Mouse (Mus musculus) embryo, embryonic 10.5 days (tissue): ENCODE data around the gene Alkbh2.

Experiments
- DNase-seq: peaks from one replicate; pipeline ENCODE4 v3.0.0-alpha.2; 2015; ENCODE audit warnings: low spot score

The Alkbh2 gene

GRCm38 (mm10) chr5:114100390-114101099, 27.5 kb downstream of the Alkbh2 start:
- peak; percentile 6 for DNase-seq

- DNase-seq, result peak; percentile 94
These were observed 28.2 kb downstream of the Alkbh2 start for GRCm38 (mm10) chr5:114099709-114100389.

- DNase-seq, result peak; percentile 86
These were observed 36.8 kb downstream of the Alkbh2 start, which contains the start of gene Svop for GRCm38 (mm10) chr5:114091057-114091807. Gene Svop (minus strand): TSS chr5:114091570.

GRCm38 (mm10) chr5:114090421-114091013, 37.5 kb downstream of the Alkbh2 start:
- DNase-seq, result no peak

- no peak for DNase-seq
These were observed 40.0 kb downstream of the Alkbh2 start for GRCm38 (mm10) chr5:114087875-114088480.

GRCm38 (mm10) chr5:114085501-114085900, 42.5 kb downstream of the Alkbh2 start:
- DNase-seq, result no peak

GRCm38 (mm10) chr5:114077009-114077408, 51.0 kb downstream of the Alkbh2 start:
- peak; percentile 18 for DNase-seq
